Mouse (Mus musculus) mature B cell (primary cell): ENCODE data around the gene Dennd4c.
"Not testable (repeated sequence)": the region's sequence is repeated elsewhere in the genome, so short reads cannot be mapped to it uniquely, and the experiment has no call there.

ENCODE experiments used
- in situ Hi-C: fragments of 300-500 bp; cut with MboI; formaldehyde crosslinking; loops from 2 replicates; pipeline ENCODE4 v1.14.3; 2019

Gene Dennd4c

GRCm38 (mm10) chr4:86810604-86811003 lies 62.2 kb downstream of the Dennd4c start:
- in situ Hi-C loops = no loop called here

- in situ Hi-C loops = no loop called here
Measured at GRCm38 (mm10) chr4:86814850-86815249, 66.5 kb downstream of the Dennd4c start.

GRCm38 (mm10) chr4:86823169-86823568 lies 74.8 kb downstream of the Dennd4c start:
- in situ Hi-C loops = no loop called here

- in situ Hi-C loops = no loop called here
Measured at GRCm38 (mm10) chr4:86825143-86825542, 76.8 kb downstream of the Dennd4c start.

GRCm38 (mm10) chr4:86831896-86832295 lies 83.5 kb downstream of the Dennd4c start:
- in situ Hi-C loops = no loop called here

- in situ Hi-C loops = not testable (repeated sequence)
Measured at GRCm38 (mm10) chr4:86841141-86841540, 92.8 kb downstream of the Dennd4c start.

GRCm38 (mm10) chr4:86845384-86845783 lies 97.0 kb downstream of the Dennd4c start:
- in situ Hi-C loops = no loop called here

- in situ Hi-C loops = no loop called here
Measured at GRCm38 (mm10) chr4:86847246-86847645, 98.9 kb downstream of the Dennd4c start.

- in situ Hi-C loops = no loop called here
Measured at GRCm38 (mm10) chr4:86851331-86851730, 103.0 kb downstream of the Dennd4c start.

GRCm38 (mm10) chr4:86852018-86852417 lies 103.7 kb downstream of the Dennd4c start:
- in situ Hi-C loops = no loop called here

- in situ Hi-C loops = no loop called here
Measured at GRCm38 (mm10) chr4:86852813-86853590, 104.6 kb downstream of the Dennd4c start.

- in situ Hi-C loops = no loop called here
Measured at GRCm38 (mm10) chr4:86856304-86857112, 108.2 kb downstream of the Dennd4c start.

- in situ Hi-C loops = no loop called here
Measured at GRCm38 (mm10) chr4:86857113-86858069, 109.0 kb downstream of the Dennd4c start, which contains the start of gene Rps6. Gene Rps6, minus strand, starts transcription at chr4:86857412.

- in situ Hi-C loops = no loop called here
Measured at GRCm38 (mm10) chr4:86858070-86858440, 109.7 kb downstream of the Dennd4c start.

- in situ Hi-C loops = no loop called here
Measured at GRCm38 (mm10) chr4:86864087-86864486, 115.7 kb downstream of the Dennd4c start.

GRCm38 (mm10) chr4:86871988-86872387 lies 123.6 kb downstream of the Dennd4c start:
- in situ Hi-C loops = no loop called here

GRCm38 (mm10) chr4:86873072-86873471 lies 124.7 kb downstream of the Dennd4c start:
- in situ Hi-C loops = no loop called here

- in situ Hi-C loops = no loop called here
Measured at GRCm38 (mm10) chr4:86874146-86874847, 125.9 kb downstream of the Dennd4c start, which contains the start of gene Acer2. Gene Acer2, plus strand, starts transcription at chr4:86874396.

- in situ Hi-C loops = no loop called here
Measured at GRCm38 (mm10) chr4:86879477-86879876, 131.1 kb downstream of the Dennd4c start.

GRCm38 (mm10) chr4:86881178-86881577 lies 132.8 kb downstream of the Dennd4c start:
- in situ Hi-C loops = no loop called here

GRCm38 (mm10) chr4:86882413-86882812 lies 134.1 kb downstream of the Dennd4c start:
- in situ Hi-C loops = no loop called here
